Mouse (Mus musculus) limb, embryonic 14.5 days (tissue): Measurements from ENCODE around the gene Krt36. TPM values are rescaled to one million over a fixed set of nuclear protein-coding genes. Genes with fewer than 3 reads are reported as not detected.

Experiments
- ATAC-seq: fragments of 200-750 bp; cut with Nextera tagmentation; 2 replicates; pipeline ENCODE4 v1.8.0; 2017; ENCODE audit warnings: low read depth, moderate number of reproducible peaks, moderate TSS enrichment; ENCODE audit not compliant: low FRiP score
- DNase-seq: peaks from one replicate; pipeline ENCODE4 v3.0.0-alpha.2; 2015; ENCODE audit warnings: low spot score
- H3K27ac ChIP-seq: fragments of 300-500 bp; sonication (generic); replicated peaks from 2 replicates; pipeline ENCODE4 v1.5.1; 2014; ENCODE audit warnings: low read depth, mild to moderate bottlenecking, low read length, moderate library complexity, mixed read lengths
- H3K27me3 ChIP-seq: fragments of 300-500 bp; sonication (generic); 2 replicates; pipeline ENCODE4 v1.6.1; 2014; ENCODE audit warnings: low read length, mixed read lengths; ENCODE audit not compliant: control insufficient read depth, insufficient read depth
- H3K36me3 ChIP-seq: fragments of 300-500 bp; sonication (generic); 2 replicates; pipeline ENCODE4 v1.6.1; 2014; ENCODE audit warnings: mild to moderate bottlenecking, low read length, moderate library complexity, mixed read lengths; ENCODE audit not compliant: control insufficient read depth, insufficient read depth
- H3K4me1 ChIP-seq: fragments of 300-500 bp; sonication (generic); 2 replicates; pipeline ENCODE4 v1.6.1; 2014; ENCODE audit warnings: antibody characterized with exemption, low read length, mixed read lengths; ENCODE audit not compliant: control insufficient read depth, insufficient read depth
- H3K4me2 ChIP-seq: fragments of 300-500 bp; sonication (generic); replicated peaks from 2 replicates; pipeline ENCODE4 v1.6.1; 2014; ENCODE audit warnings: low read depth, mild to moderate bottlenecking, low read length, moderate library complexity; ENCODE audit not compliant: severe bottlenecking
- H3K4me3 ChIP-seq: fragments of 300-500 bp; sonication (generic); replicated peaks from 2 replicates; pipeline ENCODE4 v1.5.1; 2014; ENCODE audit warnings: low read length
- H3K9ac ChIP-seq: fragments of 300-500 bp; sonication (generic); 2 replicates; pipeline ENCODE4 v1.6.1; 2014; ENCODE audit warnings: mild to moderate bottlenecking, low read depth, low read length, moderate library complexity; ENCODE audit not compliant: severe bottlenecking
- H3K9me3 ChIP-seq: fragments of 300-500 bp; sonication (generic); 2 replicates; pipeline ENCODE4 v1.6.1; 2016; ENCODE audit warnings: low read length; ENCODE audit not compliant: control insufficient read depth
- POLR2A ChIP-seq: fragments of 200-500 bp; IDR thresholded peaks from 2 replicates; pipeline ENCODE4 v1.8.0; 2012; ENCODE audit warnings: inconsistent platforms, mild to moderate bottlenecking, moderate library complexity, borderline replicate concordance; ENCODE audit not compliant: insufficient read depth, insufficient read length; ENCODE audit errors: extremely low read depth
- WGBS: fragments of 180-500 bp; shearing (Covaris S2); extraction: QIAGEN DNeasy Blood & Tissue Kit; methylation state at CpG from one replicate; pipeline ENCODE4 v1.1.7; 2014; 5-methylcytosine and 5-hydroxymethylcytosine counted together
- polyA plus RNA-seq, 2 experiments: library from polyadenylated mRNA; depleted of rRNA in 1 of 2; stranded (reverse) in 1 of 2; unstranded in 1 of 2; fragments of >200 nt; fragmentation: Nextera tagmentation in 1 of 2; extraction: Ambion mirVana in 1 of 2; gene quantifications; 2 replicates each; pipeline versions ENCODE4 v1.2.1 to v1.2.3; 2012 to 2014

Krt36 gene
- polyA plus RNA-seq, 2 experiments, result 1.1 to 5.9 TPM

GRCm38 (mm10) chr11:100088378-100089025, 16.9 kb downstream of the Krt36 start:
- Histone ChIP-seq H3K36me3 (no peaks in the 10 kb centered on the region), H3K4me1 (no peaks in the 10 kb centered on the region), H3K4me3 (no peak overlapping the region), H3K27me3 (no peaks in the 10 kb centered on the region), H3K9ac (no peak overlapping the region), H3K9me3 (no peaks in the 10 kb centered on the region), H3K27ac (no peak overlapping the region), H3K4me2 (no peak overlapping the region)
- DNase-seq, result no peak
- WGBS, result 58% methylated on average over 7 of the region's 7 CpGs
- TF ChIP-seq POLR2A, result no peak
- ATAC-seq, result no peak

- ATAC-seq, result no peak
- Histone ChIP-seq H3K4me3 (no peak within 1 kb of the TSS), H3K27ac (no peak within 1 kb of the TSS)
Measured at GRCm38 (mm10) chr11:100087861-100088260, 17.6 kb downstream of the Krt36 start, which contains the start of gene Krt32. Gene Krt32, minus strand, starts transcription at chr11:100088226.

GRCm38 (mm10) chr11:100073873-100074272, 31.6 kb downstream of the Krt36 start:
- Histone ChIP-seq H3K9ac (no peak overlapping the region), H3K4me1 (no peaks in the 10 kb centered on the region), H3K27me3 (no peaks in the 10 kb centered on the region), H3K36me3 (no peaks in the 10 kb centered on the region), H3K9me3 (no peaks in the 10 kb centered on the region), H3K27ac (no peak overlapping the region), H3K4me3 (no peak overlapping the region), H3K4me2 (no peak overlapping the region)
- DNase-seq (no peak), ATAC-seq (no peak)
- no peak for TF ChIP-seq POLR2A
- 46% methylated on average over 1 of the region's 1 CpGs for WGBS

More at GRCm38 (mm10) chr11:100087861-100088260, 17.6 kb downstream of the Krt36 start, which contains the start of gene Krt32:
- no peak for DNase-seq
- 88% methylated on average over 10 of the region's 10 CpGs for WGBS
- Histone ChIP-seq H3K9ac (no peak within 1 kb of the TSS), H3K36me3 (no peaks in the 10 kb centered on the region), H3K4me1 (no peaks in the 10 kb centered on the region), H3K27me3 (no peaks in the 10 kb centered on the region), H3K9me3 (no peaks in the 10 kb centered on the region), H3K4me2 (no peak within 1 kb of the TSS)
- TF ChIP-seq POLR2A, result no peak

GRCm38 (mm10) chr11:100067293-100068036, 38.0 kb downstream of the Krt36 start:
- Histone ChIP-seq H3K27me3 (no peaks in the 10 kb centered on the region), H3K9me3 (no peaks in the 10 kb centered on the region), H3K9ac (no peak overlapping the region), H3K4me2 (no peak overlapping the region), H3K27ac (no peak overlapping the region), H3K4me1 (no peaks in the 10 kb centered on the region), H3K4me3 (no peak overlapping the region), H3K36me3 (no peaks in the 10 kb centered on the region)
- no peak for ATAC-seq
- WGBS, result 71% methylated on average over 17 of the region's 17 CpGs
- no peak for DNase-seq
- no peak for TF ChIP-seq POLR2A

GRCm38 (mm10) chr11:100066236-100067010, 39.0 kb downstream of the Krt36 start:
- DNase-seq (no peak), ATAC-seq (no peak)
- Histone ChIP-seq H3K4me3 (no peak overlapping the region), H3K27ac (no peak overlapping the region), H3K9me3 (no peaks in the 10 kb centered on the region), H3K9ac (no peak overlapping the region), H3K27me3 (no peaks in the 10 kb centered on the region), H3K4me2 (no peak overlapping the region), H3K4me1 (no peaks in the 10 kb centered on the region), H3K36me3 (no peaks in the 10 kb centered on the region)
- whole genome bisulfite sequencing, result 78% methylated on average over 12 of the region's 12 CpGs
- no peak for TF ChIP-seq POLR2A
